Mouse (Mus musculus) olfactory bulb, adult 2 months (tissue): Measurements from ENCODE around the gene Swsap1. TPM values are rescaled to one million over a fixed set of nuclear protein-coding genes. Genes with fewer than 3 reads are reported as not detected.

Experiments
- H3K27ac ChIP-seq: fragments of 200-500 bp; 2 replicates; pipeline ENCODE4 v1.5.1; 2012; ENCODE audit warnings: low read depth, low read length; ENCODE audit not compliant: insufficient read depth
- H3K4me1 ChIP-seq: fragments of 200-500 bp; 2 replicates; pipeline ENCODE4 v1.6.1; 2012; ENCODE audit warnings: low read length; ENCODE audit not compliant: control insufficient read depth, insufficient read depth
- H3K4me3 ChIP-seq: fragments of 200-500 bp; 2 replicates; pipeline ENCODE4 v1.5.1; 2012; ENCODE audit warnings: mild to moderate bottlenecking, low read depth, low read length, moderate library complexity; ENCODE audit not compliant: insufficient read depth
- CTCF ChIP-seq: fragments of 200-500 bp; IDR thresholded peaks from 2 replicates; pipeline ENCODE4 v1.5.1; 2012; ENCODE audit warnings: low read depth, mild to moderate bottlenecking, low read length, moderate library complexity; ENCODE audit not compliant: insufficient read depth
- POLR2A ChIP-seq: fragments of 200-500 bp; IDR thresholded peaks from 2 replicates; pipeline ENCODE4 v1.6.1; 2012; ENCODE audit warnings: mild to moderate bottlenecking, low read depth, low read length, moderate library complexity; ENCODE audit not compliant: insufficient read depth
- WGBS: fragments of 180-500 bp; shearing (Covaris S2); methylation state at CpG from one replicate; pipeline ENCODE4 v1.1.7; 2018; 5-methylcytosine and 5-hydroxymethylcytosine counted together
- polyA plus RNA-seq: library from polyadenylated mRNA; stranded (reverse); fragments of >200 nt; gene quantifications from 2 replicates; pipeline ENCODE4 v1.2.4, GENCODE M21; 2012; ENCODE audit warnings: low replicate concordance; ENCODE audit not compliant: missing spikeins, insufficient read depth, insufficient read length

Swsap1 gene
- polyA plus RNA-seq, 1 experiment: not detected

DNA sequence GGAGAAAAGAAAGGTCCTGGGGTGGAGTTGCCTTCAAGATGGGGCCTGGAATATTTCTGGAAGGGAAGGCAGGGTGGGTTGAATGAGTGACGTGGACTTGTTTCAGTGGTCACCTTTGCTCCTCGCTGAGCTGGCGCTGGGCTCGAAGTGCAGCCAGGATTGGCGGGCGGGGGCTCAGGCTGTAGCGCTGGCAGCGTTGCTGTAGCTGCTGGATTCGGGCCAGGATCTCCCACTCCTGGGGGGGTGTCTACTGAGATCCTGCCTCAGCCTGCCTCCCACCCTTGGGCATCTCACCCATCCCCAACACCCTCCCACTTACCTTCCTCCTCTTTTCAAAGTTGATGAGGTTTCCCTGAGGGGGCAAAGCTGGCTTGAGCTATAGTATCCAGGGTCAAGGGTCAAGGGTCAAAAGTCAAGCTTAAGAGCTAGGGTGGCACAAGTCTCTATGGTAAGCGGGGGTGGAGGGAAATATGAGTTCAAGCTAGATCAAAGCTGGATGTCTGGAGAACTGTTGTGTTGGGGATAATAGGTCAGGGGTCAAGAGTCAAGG, 21.1 kb downstream of the Swsap1 start:
- WGBS: 61% methylated on average over 10 of the region's 10 CpGs
- Histone ChIP-seq H3K4me3 (no peak overlapping the region), H3K4me1 (no peaks in the 10 kb centered on the region), H3K27ac (no peak overlapping the region)
- TF ChIP-seq POLR2A (no peak), CTCF (no peak)

- no peak overlapping the region for H3K27ac ChIP-seq
- TF ChIP-seq CTCF: no peak
- TF ChIP-seq POLR2A: no peak
- WGBS: 71% methylated on average over 5 of the region's 5 CpGs
- no peaks in the 10 kb centered on the region for H3K4me1 ChIP-seq
- H3K4me3 ChIP-seq: no peak overlapping the region
These were observed 21.8 kb downstream of the Swsap1 start for GRCm38 (mm10) chr9:21977331-21977730.

GRCm38 (mm10) chr9:21977972-21978371, 22.4 kb downstream of the Swsap1 start:
- no peak overlapping the region for H3K4me3 ChIP-seq
- H3K4me1 ChIP-seq: no peaks in the 10 kb centered on the region
- TF ChIP-seq CTCF: peak; percentile 52; the same call in 1 of the 2 replicates
- no peak for TF ChIP-seq POLR2A
- no peak overlapping the region for H3K27ac ChIP-seq
- WGBS: 33% methylated on average over 2 of the region's 2 CpGs

GRCm38 (mm10) chr9:21978398-21979128, 23.0 kb downstream of the Swsap1 start:
- H3K27ac ChIP-seq: no peak overlapping the region
- 95% methylated on average over 4 of the region's 4 CpGs for WGBS
- TF ChIP-seq CTCF (no peak), POLR2A (no peak)
- H3K4me1 ChIP-seq: no peaks in the 10 kb centered on the region
- no peak overlapping the region for H3K4me3 ChIP-seq

DNA sequence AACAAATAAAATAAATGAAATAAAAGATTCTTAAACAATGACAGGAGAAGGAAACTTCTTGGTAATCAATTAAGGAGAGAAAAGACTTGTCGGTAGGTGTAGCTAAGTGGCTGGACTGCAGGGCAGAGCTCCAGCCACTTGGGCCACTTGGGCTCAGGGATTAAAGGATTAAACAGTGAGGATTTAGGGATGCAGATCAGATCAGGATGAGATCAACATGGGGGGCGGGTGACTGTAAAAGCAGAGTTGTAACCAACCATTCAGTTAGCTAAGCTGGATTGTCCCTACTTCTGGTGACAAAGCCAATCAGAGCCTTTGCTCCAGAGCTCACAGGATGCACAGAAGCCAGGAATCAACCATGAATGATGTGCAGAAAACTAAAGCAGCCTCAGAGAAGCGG, 28.4 kb downstream of the Swsap1 start:
- no peak overlapping the region for H3K4me3 ChIP-seq
- peaks cover 14% of the 10 kb centered on the region for H3K4me1 ChIP-seq
- WGBS: 49% methylated on average over 3 of the region's 3 CpGs
- TF ChIP-seq CTCF: no peak
- no peak for TF ChIP-seq POLR2A
- no peak overlapping the region for H3K27ac ChIP-seq

DNA sequence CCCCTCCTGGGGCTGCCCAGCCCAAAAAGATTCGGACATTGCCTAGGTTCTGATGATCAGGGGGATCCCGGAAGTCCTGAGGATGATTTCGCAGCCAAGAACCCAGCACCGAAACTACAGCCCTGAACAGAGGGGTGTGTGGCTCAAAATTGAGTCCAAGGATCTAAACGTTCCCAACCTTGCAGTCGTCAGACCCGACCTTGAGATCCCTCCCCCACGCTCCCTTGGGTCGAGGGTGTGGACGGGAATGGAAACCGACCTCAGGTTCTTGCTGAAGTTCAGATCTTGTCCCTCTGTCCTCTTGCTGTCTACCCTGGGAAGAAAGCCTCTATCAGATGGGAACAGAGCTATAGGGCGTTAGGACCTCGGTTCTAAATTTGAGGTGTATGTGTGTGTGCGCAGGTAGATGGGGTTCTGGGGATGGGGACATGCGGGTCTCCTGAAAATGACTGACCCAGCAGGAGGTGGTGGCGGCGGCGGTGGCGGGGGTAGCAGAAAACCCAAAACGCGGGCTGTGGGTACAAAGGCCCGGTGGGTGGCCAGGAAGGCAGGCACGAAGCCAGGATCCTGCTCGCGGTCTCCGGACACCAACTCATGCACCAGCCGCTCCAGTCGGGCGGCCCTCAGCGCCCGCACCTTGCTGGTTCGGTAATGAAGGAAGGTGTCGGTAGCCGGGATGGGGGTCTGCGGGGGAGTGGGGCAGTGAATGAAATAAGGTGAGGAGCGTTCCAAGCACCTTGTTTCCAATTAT, 32.2 kb downstream of the Swsap1 start:
- Histone ChIP-seq H3K4me1 (peaks cover 27% of the 10 kb centered on the region), H3K4me3 (no peak overlapping the region), H3K27ac (no peak overlapping the region)
- TF ChIP-seq CTCF (no peak), POLR2A (no peak)
- WGBS: 19% methylated on average over 36 of the region's 36 CpGs

DNA sequence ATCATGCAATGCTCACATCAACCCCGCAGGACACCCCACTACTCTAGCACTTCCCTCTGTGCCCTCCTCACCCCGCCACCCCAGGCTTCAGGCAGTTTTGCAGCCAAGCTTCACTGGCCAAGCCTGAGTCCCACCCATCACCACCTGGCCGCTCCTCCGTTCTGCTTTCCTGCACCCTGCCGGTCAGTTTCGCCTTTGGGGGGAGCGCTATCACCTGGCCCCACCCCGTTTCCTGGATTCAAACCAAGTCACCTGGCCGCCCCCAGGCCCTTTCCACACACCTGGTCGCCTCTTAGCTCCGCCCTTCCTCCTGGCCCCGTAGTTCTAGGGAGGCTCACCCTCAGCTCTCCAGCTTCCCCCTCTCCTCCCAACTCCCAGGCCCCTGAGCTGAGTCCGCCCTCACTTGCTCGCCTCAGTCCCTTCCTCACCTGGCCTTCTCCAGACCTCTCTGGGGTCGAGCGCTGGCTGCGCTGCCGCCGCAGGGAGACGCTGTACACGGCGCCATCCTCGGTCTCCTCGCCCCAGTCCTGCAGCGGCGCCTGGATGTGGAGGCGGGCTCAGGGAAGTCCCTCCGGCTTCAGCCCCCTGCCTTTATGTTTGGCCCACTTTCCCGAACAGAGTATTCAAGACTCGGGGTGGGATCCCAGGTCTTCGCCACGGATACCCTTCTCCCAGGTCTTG, 33.0 kb downstream of the Swsap1 start:
- peak overlapping the region; percentile 34 for H3K4me3 ChIP-seq
- TF ChIP-seq POLR2A: 0 out of 2 replicates have a peak, but pooled peaks have one; percentile 23
- no peak for TF ChIP-seq CTCF
- WGBS: 2% methylated on average over 32 of the region's 32 CpGs
- H3K27ac ChIP-seq: no peak overlapping the region
- peaks cover 27% of the 10 kb centered on the region for H3K4me1 ChIP-seq

DNA sequence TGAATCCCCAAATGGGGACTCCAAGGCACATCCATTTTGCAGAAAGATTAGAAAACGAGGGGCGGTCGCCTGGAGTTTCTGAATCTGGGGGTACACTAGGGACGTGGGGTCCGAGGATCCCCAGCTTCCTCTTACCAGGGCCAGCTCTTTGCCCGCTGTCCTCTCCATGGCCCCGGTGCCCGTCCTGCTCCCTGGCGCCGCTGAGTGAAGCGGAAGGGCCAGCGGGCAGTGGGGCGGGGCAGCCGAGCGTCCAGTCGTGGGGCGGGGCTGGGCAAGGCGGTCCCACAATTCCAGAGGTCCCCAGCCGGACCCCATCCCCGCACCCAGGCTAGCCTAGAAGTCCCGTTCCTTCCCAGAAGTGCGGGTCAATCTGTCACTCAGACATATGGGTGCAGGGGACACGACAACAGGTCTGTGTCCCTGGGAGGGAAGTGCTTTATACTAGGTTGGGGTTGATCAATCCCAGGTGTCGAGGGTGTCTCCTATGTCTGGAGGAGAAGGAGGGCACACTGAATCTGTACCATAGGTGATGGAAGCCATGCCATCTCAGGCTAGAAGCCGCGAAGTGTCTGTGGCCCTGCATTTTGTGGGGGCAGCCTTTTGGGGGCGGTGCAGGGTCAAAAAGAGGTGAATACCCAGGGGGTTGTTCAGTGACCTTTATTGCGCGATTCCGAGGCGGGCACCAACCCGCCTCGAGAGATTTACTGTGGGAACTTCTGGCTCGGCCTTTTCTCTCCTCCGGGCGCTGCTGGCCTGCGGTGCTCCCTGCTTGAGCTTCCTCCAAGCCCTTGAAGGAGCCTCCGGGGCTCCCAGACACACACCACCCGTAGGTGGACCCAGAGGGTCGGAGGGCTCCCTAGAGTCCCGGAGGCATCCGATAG, 33.9 kb downstream of the Swsap1 start, which contains the start of gene Rgl3:
Gene Rgl3, minus strand, starts transcription at position 217 of the 881 bp plus-strand sequence.
- Histone ChIP-seq H3K27ac (no peak within 1 kb of the TSS), H3K4me1 (peaks cover 27% of the 10 kb centered on the region), H3K4me3 (peak within 1 kb of the TSS; percentile 34)
- WGBS: 19% methylated on average over 42 of the region's 42 CpGs
- TF ChIP-seq POLR2A (no peak), CTCF (no peak)

- Histone ChIP-seq H3K27ac (no peak overlapping the region), H3K4me1 (peaks cover 27% of the 10 kb centered on the region), H3K4me3 (no peak overlapping the region)
- WGBS: 83% methylated on average over 4 of the region's 4 CpGs
- no peak for TF ChIP-seq POLR2A
- TF ChIP-seq CTCF: no peak
These were observed 36.7 kb downstream of the Swsap1 start for GRCm38 (mm10) chr9:21992227-21992626.
